Mouse (Mus musculus) ES-Bruce4 (cell line): ENCODE data around the gene Hmgb2. TPM values are rescaled to one million over a fixed set of nuclear protein-coding genes. Genes with fewer than 3 reads are reported as not detected.

Source experiments
- H3K27ac ChIP-seq: 2 replicates; pipeline ENCODE4 v1.5.1; 2012; ENCODE audit warnings: low read length, inconsistent platforms; ENCODE audit not compliant: insufficient read depth
- H3K27me3 ChIP-seq: 2 replicates; pipeline ENCODE4 v1.6.1; 2012; ENCODE audit warnings: mild to moderate bottlenecking, low read length, inconsistent platforms; ENCODE audit not compliant: control insufficient read depth, poor library complexity, insufficient read depth, severe bottlenecking
- H3K36me3 ChIP-seq: 2 replicates; pipeline ENCODE4 v1.6.1; 2012; ENCODE audit warnings: inconsistent platforms, mild to moderate bottlenecking, low read length, moderate library complexity; ENCODE audit not compliant: control insufficient read depth, poor library complexity, insufficient read depth, severe bottlenecking
- H3K4me1 ChIP-seq: one replicate; pipeline ENCODE4 v1.8.1; 2011; ENCODE audit warnings: low read length; ENCODE audit not compliant: control insufficient read depth, insufficient read depth
- H3K4me3 ChIP-seq: 2 replicates; pipeline ENCODE4 v1.5.1; 2011; ENCODE audit warnings: low read depth, mild to moderate bottlenecking, low read length
- H3K9ac ChIP-seq: 2 replicates; pipeline ENCODE4 v1.6.1; 2012; ENCODE audit warnings: low read depth, mild to moderate bottlenecking, inconsistent platforms; ENCODE audit not compliant: poor library complexity, severe bottlenecking
- H3K9me3 ChIP-seq: replicated peaks from 2 replicates; pipeline ENCODE4 v1.6.1; 2012; ENCODE audit warnings: mild to moderate bottlenecking, low read length, inconsistent platforms; ENCODE audit not compliant: control insufficient read depth, poor library complexity, insufficient read depth, severe bottlenecking
- CTCF ChIP-seq: IDR thresholded peaks from one replicate; pipeline ENCODE4 v1.8.1; 2011; ENCODE audit warnings: low read depth, low read length
- EP300 ChIP-seq: IDR thresholded peaks from 2 replicates; pipeline ENCODE4 v1.6.1; 2011; ENCODE audit warnings: low read depth, low read length; ENCODE audit not compliant: insufficient read depth
- POLR2A ChIP-seq: IDR thresholded peaks from one replicate; pipeline ENCODE4 v1.8.1; 2011; ENCODE audit warnings: low read length; ENCODE audit not compliant: insufficient read depth
- polyA plus RNA-seq: library from polyadenylated mRNA; stranded (reverse); fragments of >200 nt; gene quantifications from 2 replicates; pipeline ENCODE4 v1.2.4, GENCODE M21; 2011; ENCODE audit warnings: low read depth; ENCODE audit not compliant: missing spikeins, insufficient read depth, insufficient read length

Hmgb2 gene
- polyA plus RNA-seq, 1 experiment: 235 TPM

DNA sequence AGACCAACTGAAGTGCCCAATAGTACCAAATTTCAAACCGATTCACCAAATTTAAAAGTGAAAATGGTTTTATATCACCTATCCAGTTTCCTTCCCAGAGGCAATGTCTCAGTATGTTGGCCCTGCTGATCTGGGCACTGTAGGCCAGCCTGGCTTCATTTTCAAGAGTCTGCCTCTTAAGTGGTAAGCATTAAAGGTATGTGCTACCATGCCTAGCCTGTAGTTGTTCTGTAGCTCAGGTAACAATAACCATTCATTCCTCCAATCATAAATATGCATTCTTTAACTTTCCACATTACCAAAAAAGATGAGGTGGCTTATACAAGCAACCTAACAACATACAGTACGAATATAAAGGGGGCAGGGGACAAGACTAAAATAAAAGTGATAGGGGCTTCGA, 6.0 kb downstream of the Hmgb2 start:
- Histone ChIP-seq H3K27me3 (no peaks in the 10 kb centered on the region), H3K4me1 (no peaks in the 10 kb centered on the region), H3K9ac (no peak overlapping the region), H3K9me3 (peaks cover 7% of the 10 kb centered on the region; the same call in 1 of the 2 replicates), H3K4me3 (no peak overlapping the region), H3K27ac (no peak overlapping the region), H3K36me3 (peaks cover 45% of the 10 kb centered on the region)
- no peak for TF ChIP-seq EP300

DNA sequence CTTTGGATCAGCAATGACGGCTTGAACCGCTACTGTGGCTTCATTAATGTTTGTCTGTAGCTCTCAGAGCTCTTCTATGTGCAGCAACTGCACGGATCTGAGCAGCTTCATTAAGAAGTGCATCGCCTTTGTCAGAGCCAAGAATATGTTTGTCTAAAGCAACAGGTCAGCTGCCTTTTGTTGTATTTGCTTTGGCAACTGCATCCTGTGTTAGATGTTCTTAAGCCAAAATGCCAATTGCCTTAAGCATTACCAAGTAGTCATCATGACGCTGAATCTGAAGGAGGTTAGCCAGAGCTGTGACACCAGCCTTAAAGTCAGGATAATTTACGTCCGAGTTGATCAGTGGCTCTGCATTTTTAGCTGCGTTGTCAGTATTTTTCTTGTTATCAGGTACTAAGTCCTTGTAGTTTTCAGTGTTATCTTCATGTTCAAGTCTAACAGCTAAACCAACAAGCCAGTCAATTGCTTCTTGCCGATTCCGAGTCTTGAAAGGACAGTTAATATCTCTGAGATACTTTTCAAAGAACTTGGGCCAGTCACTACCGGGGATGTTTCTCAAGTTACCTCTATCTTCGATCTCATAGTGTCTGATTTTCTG, 8.6 kb downstream of the Hmgb2 start:
- TF ChIP-seq CTCF (no peak), EP300 (no peak), POLR2A (no peak)
- no peaks in the 10 kb centered on the region for H3K27me3 ChIP-seq
- H3K36me3 ChIP-seq: peaks cover 26% of the 10 kb centered on the region
- no peaks in the 10 kb centered on the region for H3K4me1 ChIP-seq
- no peak overlapping the region for H3K4me3 ChIP-seq
- no peak overlapping the region for H3K27ac ChIP-seq
- H3K9me3 ChIP-seq: peaks cover 18% of the 10 kb centered on the region
- no peak overlapping the region for H3K9ac ChIP-seq

DNA sequence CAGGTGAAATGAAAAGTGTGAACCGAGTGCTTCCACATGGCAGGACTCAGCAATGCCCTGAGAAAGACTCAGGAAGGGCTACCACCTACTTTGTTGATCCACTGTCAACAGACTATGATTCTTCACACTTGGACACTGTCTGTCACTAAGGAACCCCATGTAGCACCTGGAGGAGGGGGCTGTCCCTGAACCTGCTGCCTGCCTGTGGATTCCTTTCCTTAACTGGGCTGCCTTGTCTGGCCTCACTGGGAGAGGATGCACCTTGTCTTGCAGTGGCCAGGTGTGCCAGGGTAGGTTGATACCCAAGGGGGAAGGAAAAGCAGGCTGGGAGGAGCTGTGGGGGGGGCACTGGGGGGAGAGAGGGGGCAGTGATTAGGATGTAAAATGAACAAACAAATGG, 16.3 kb downstream of the Hmgb2 start:
- Histone ChIP-seq H3K4me3 (no peak overlapping the region), H3K36me3 (peaks cover 7% of the 10 kb centered on the region), H3K4me1 (no peaks in the 10 kb centered on the region), H3K9me3 (peaks cover 19% of the 10 kb centered on the region), H3K9ac (no peak overlapping the region), H3K27me3 (no peaks in the 10 kb centered on the region), H3K27ac (no peak overlapping the region)
- no peak for TF ChIP-seq EP300
- no peak for TF ChIP-seq POLR2A
- TF ChIP-seq CTCF: no peak

DNA sequence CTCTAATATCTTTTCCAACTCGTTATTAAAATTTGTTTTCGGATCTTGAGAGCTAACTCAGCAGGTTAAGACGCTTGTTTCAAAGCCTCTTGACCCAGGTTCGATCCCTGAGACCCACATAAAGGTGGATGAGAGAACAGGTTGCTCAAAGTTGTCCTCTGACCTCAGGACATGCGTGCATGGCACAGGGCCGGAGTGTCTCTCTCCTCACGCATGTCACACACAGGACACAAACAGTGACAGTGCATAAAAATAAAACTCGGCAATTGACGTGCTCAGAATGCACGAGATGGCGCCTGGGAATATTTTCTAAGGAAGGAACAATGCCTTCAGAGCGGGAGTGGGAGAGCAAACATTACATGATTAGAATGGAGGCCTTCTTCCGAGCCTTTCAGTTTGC, 18.5 kb downstream of the Hmgb2 start:
- no peak overlapping the region for H3K9ac ChIP-seq

DNA sequence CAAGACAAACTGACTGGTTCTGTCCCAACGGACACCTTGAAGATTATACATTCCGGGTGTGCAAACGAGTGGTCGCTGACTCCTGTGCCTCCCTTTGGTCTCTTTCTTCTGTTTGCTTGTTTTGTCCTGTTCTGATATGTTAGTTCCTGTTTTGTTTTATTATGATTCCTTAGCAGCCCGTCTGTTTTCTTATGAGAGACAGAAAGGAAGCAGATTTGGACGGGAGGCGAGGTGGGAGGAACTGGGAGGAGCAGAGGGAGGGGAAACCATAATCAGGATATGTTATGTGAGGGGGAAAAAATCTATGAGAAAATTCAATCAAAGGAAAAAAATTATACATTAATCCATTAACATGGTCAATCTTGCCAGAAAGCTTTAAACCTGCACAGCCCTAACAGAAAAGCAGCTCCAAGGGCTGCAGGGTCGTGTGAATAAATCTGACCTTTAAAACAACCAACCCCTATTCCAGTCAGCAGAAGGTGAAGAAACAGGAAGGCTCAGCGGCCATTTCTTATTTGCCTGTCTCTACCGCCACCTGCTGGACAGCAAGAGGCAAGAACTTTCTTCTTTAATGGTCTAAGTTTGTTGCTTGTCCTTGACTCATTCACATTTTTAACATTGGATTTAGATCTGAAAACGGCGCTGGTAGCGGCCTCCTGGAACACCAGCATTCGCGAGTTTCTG, 19.1 kb downstream of the Hmgb2 start:
- peaks cover 2% of the 10 kb centered on the region for H3K36me3 ChIP-seq

More for the DNA sequence above, 18.5 kb downstream of the Hmgb2 start:
- H3K27me3 ChIP-seq: no peaks in the 10 kb centered on the region
- TF ChIP-seq EP300 (no peak), CTCF (no peak), POLR2A (no peak)
- H3K36me3 ChIP-seq: peaks cover 4% of the 10 kb centered on the region
- H3K4me1 ChIP-seq: no peaks in the 10 kb centered on the region
- H3K4me3 ChIP-seq: no peak overlapping the region
- H3K27ac ChIP-seq: no peak overlapping the region
- H3K9me3 ChIP-seq: peaks cover 8% of the 10 kb centered on the region

DNA sequence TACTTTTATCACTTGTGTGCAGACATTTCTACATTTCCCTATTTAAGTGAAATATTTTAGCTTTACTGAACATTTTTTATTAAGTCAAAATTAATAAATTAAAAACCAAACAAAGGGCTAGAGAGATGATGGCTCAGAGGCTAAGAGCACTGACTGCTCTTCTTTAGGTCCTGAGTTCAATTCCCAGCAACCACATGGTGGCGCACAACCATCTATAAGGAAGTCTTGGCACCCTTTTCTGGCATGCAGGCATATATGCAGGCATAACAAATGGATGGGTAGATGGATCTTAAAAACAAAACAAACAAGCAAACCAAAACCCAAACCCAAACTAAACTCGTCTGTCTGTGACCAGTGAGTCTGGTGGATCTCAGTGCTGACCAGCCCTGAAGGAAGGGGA, 20.5 kb downstream of the Hmgb2 start:
- TF ChIP-seq POLR2A (no peak), EP300 (no peak), CTCF (no peak)
- Histone ChIP-seq H3K36me3 (peaks cover under 1% of the 10 kb centered on the region), H3K4me1 (no peaks in the 10 kb centered on the region)

More for the DNA sequence above, 19.1 kb downstream of the Hmgb2 start:
- no peaks in the 10 kb centered on the region for H3K4me1 ChIP-seq
- no peak overlapping the region for H3K9ac ChIP-seq
- no peaks in the 10 kb centered on the region for H3K27me3 ChIP-seq
- TF ChIP-seq POLR2A: no peak
- TF ChIP-seq CTCF: peak; percentile 61
- no peak for TF ChIP-seq EP300
- H3K27ac ChIP-seq: no peak overlapping the region
- H3K4me3 ChIP-seq: no peak overlapping the region
- H3K9me3 ChIP-seq: peaks cover 3% of the 10 kb centered on the region

More for the DNA sequence above, 20.5 kb downstream of the Hmgb2 start:
- Histone ChIP-seq H3K4me3 (no peak overlapping the region), H3K27me3 (no peaks in the 10 kb centered on the region), H3K9me3 (no peaks in the 10 kb centered on the region), H3K27ac (no peak overlapping the region), H3K9ac (no peak overlapping the region)
